8 mouse cellular contexts compared by ENCODE assay signal in genomic region chr19:32127180-32127850, GRCm38 (mm10). TPM values are rescaled to one million over a fixed set of nuclear protein-coding genes. Genes with fewer than 3 reads are reported as not detected.
DNase-seq lines count a peak whose midpoint lies in the region; ATAC-seq and TF ChIP-seq lines count a peak whose summit lies in the region.

No protein-coding gene starts in this region.

- 71% methylated on average over 10 of the region's 10 CpGs for WGBS in embryonic facial prominence, embryonic 11.5 days
- 73% methylated on average over 10 of the region's 10 CpGs for WGBS in embryonic facial prominence, embryonic 10.5 days
- WGBS in kidney, postnatal 0 days = 70% methylated on average over 10 of the region's 10 CpGs
- WGBS in stomach, embryonic 14.5 days = 72% methylated on average over 10 of the region's 10 CpGs

- H3K9ac ChIP-seq in embryonic facial prominence, embryonic 11.5 days (replicated peaks; ENCODE audit: low read length) = no peak overlapping the region
- H3K9ac ChIP-seq in kidney, postnatal 0 days (ENCODE audit: low read depth, low read length) = no peak overlapping the region
- no peak overlapping the region for H3K9ac ChIP-seq in stomach, embryonic 14.5 days (replicated peaks; ENCODE audit: low read depth, low read length)

- H3K27me3 ChIP-seq in embryonic facial prominence, embryonic 11.5 days (ENCODE audit: control insufficient read depth, insufficient read depth, low read length) = no peaks in the 10 kb centered on the region
- no peaks in the 10 kb centered on the region for H3K27me3 ChIP-seq in embryonic facial prominence, embryonic 10.5 days (replicated peaks; ENCODE audit: low read depth, poor library complexity, severe bottlenecking)
- H3K27me3 ChIP-seq in testis, adult 2 months (ENCODE audit: control insufficient read depth, insufficient read depth, low read length) = no peaks in the 10 kb centered on the region
- no peaks in the 10 kb centered on the region for H3K27me3 ChIP-seq in kidney, postnatal 0 days (ENCODE audit: insufficient read depth, low read length)
- no peaks in the 10 kb centered on the region for H3K27me3 ChIP-seq in stomach, embryonic 14.5 days (ENCODE audit: control insufficient read depth, insufficient read depth, low read length)

- TF ChIP-seq POLR2A in testis, adult 2 months (IDR thresholded peaks at IDR 0.05; ENCODE audit: control insufficient read depth, low read depth, low read length) = no peak

- ATAC-seq in embryonic facial prominence, embryonic 11.5 days (replicated peaks; ENCODE audit: insufficient number of reproducible peaks, low FRiP score, low TSS enrichment, low read depth) = no peak
- ATAC-seq in kidney, postnatal 0 days (replicated peaks; ENCODE audit: low FRiP score, low read depth) = peak; percentile 49; the same call in 1 of the 2 replicates
- peak; percentile 61; the same call in 1 of the 2 replicates for ATAC-seq in stomach, embryonic 14.5 days (ENCODE audit: insufficient number of reproducible peaks, insufficient read depth, low FRiP score, low read depth)

- H3K4me3 ChIP-seq in embryonic facial prominence, embryonic 11.5 days (ENCODE audit: low read depth, low read length) = no peak overlapping the region
- no peak overlapping the region for H3K4me3 ChIP-seq in embryonic facial prominence, embryonic 10.5 days
- H3K4me3 ChIP-seq in testis, adult 2 months (ENCODE audit: control insufficient read depth, low read depth, low read length) = no peak overlapping the region
- H3K4me3 ChIP-seq in kidney, postnatal 0 days (replicated peaks; ENCODE audit: low read depth, low read length) = no peak overlapping the region
- H3K4me3 ChIP-seq in stomach, embryonic 14.5 days (ENCODE audit: low read depth, low read length) = no peak overlapping the region

- no peaks in the 10 kb centered on the region for H3K9me3 ChIP-seq in embryonic facial prominence, embryonic 11.5 days (replicated peaks; ENCODE audit: control insufficient read depth, low read length)
- H3K9me3 ChIP-seq in embryonic facial prominence, embryonic 10.5 days = no peaks in the 10 kb centered on the region
- H3K9me3 ChIP-seq in kidney, postnatal 0 days (replicated peaks; ENCODE audit: low read length) = no peaks in the 10 kb centered on the region
- H3K9me3 ChIP-seq in stomach, embryonic 14.5 days (ENCODE audit: control insufficient read depth, low read depth, low read length) = no peaks in the 10 kb centered on the region

- TF ChIP-seq CTCF in testis, adult 2 months (IDR thresholded peaks at IDR 0.05; ENCODE audit: control insufficient read depth, insufficient read depth, insufficient replicate concordance, low read depth, low read length) = 0 out of 2 replicates have a peak, but pooled peaks have one; percentile 9
- TF ChIP-seq CTCF in kidney, postnatal 0 days (IDR thresholded peaks at IDR 0.05; ENCODE audit: low read depth) = peak; percentile 75

- DNase-seq in embryonic facial prominence, embryonic 11.5 days (ENCODE audit: low spot score) = peak; percentile 12
- DNase-seq in embryonic facial prominence, embryonic 10.5 days (ENCODE audit: low spot score) = no peak
- DNase-seq in testis, postnatal 10 days (ENCODE audit: low spot score) = no peak
- peak; percentile 49 for DNase-seq in kidney, postnatal 0 days (ENCODE audit: low spot score)
- no peak for DNase-seq in c-Kit-positive CD71-positive TER-119-positive erythroid progenitor cells, embryonic 14.5 days (ENCODE audit: low spot score)
- no peak for DNase-seq in spleen, postnatal 36 days (ENCODE audit: low spot score in 2 of 2)

- no peak overlapping the region for H3K4me2 ChIP-seq in embryonic facial prominence, embryonic 11.5 days (ENCODE audit: low read depth, low read length)
- H3K4me2 ChIP-seq in kidney, postnatal 0 days (ENCODE audit: low read length) = no peak overlapping the region
- no peak overlapping the region for H3K4me2 ChIP-seq in stomach, embryonic 14.5 days (replicated peaks; ENCODE audit: low read depth, low read length)

- no peaks in the 10 kb centered on the region for H3K4me1 ChIP-seq in embryonic facial prominence, embryonic 11.5 days (ENCODE audit: control insufficient read depth, insufficient read depth, low read length)
- H3K4me1 ChIP-seq in embryonic facial prominence, embryonic 10.5 days = peaks cover 16% of the 10 kb centered on the region
- H3K4me1 ChIP-seq in testis, adult 2 months (ENCODE audit: control insufficient read depth, insufficient read depth, low read length) = no peaks in the 10 kb centered on the region
- H3K4me1 ChIP-seq in kidney, postnatal 0 days (replicated peaks; ENCODE audit: insufficient read depth, low read length) = no peaks in the 10 kb centered on the region
- H3K4me1 ChIP-seq in stomach, embryonic 14.5 days (ENCODE audit: control insufficient read depth, insufficient read depth, low read length) = no peaks in the 10 kb centered on the region

- no peak overlapping the region for H3K27ac ChIP-seq in embryonic facial prominence, embryonic 11.5 days (replicated peaks; ENCODE audit: low read depth, low read length)
- no peak overlapping the region for H3K27ac ChIP-seq in embryonic facial prominence, embryonic 10.5 days (replicated peaks)
- no peak overlapping the region for H3K27ac ChIP-seq in testis, adult 2 months (ENCODE audit: control insufficient read depth, insufficient read depth, low read depth, low read length)
- no peak overlapping the region for H3K27ac ChIP-seq in kidney, postnatal 0 days
- H3K27ac ChIP-seq in stomach, embryonic 14.5 days (ENCODE audit: low read length) = no peak overlapping the region

- no peaks in the 10 kb centered on the region for H3K36me3 ChIP-seq in embryonic facial prominence, embryonic 11.5 days (replicated peaks; ENCODE audit: control insufficient read depth, insufficient read depth, low read depth, low read length)
- peaks cover 10% of the 10 kb centered on the region for H3K36me3 ChIP-seq in embryonic facial prominence, embryonic 10.5 days (replicated peaks)
- H3K36me3 ChIP-seq in testis, adult 2 months (ENCODE audit: control insufficient read depth, insufficient read depth, low read length) = no peaks in the 10 kb centered on the region
- H3K36me3 ChIP-seq in kidney, postnatal 0 days (ENCODE audit: insufficient read depth, low read length) = peaks cover 14% of the 10 kb centered on the region; the same call in 1 of the 2 replicates
- H3K36me3 ChIP-seq in stomach, embryonic 14.5 days (ENCODE audit: control insufficient read depth, insufficient read depth, low read length) = peaks cover 12% of the 10 kb centered on the region

RNA-seq across cellular contexts. Expression of gene Asah2, which starts 19.3 kb away (rescaled TPM):
- 1.1 and 1.2 TPM in 2 replicates for polyA plus RNA-seq in embryonic facial prominence, embryonic 11.5 days (2014; fragmentation: Nextera tagmentation; extraction: Ambion mirVana)
- 0.43 and 0.55 TPM in 2 replicates for polyA plus RNA-seq in embryonic facial prominence, embryonic 10.5 days (2016; fragmentation: Nextera tagmentation; extraction: Ambion mirVana)
- polyA plus RNA-seq in testis, adult 2 months (2012; rRNA removed) = 1.5 and 1.7 TPM in 2 replicates
- polyA plus RNA-seq in kidney, postnatal 0 days (2015; fragmentation: Nextera tagmentation; extraction: Ambion mirVana) = 2.0 and 2.2 TPM in 2 replicates
- 1.7 and 2.2 TPM in 2 replicates for polyA plus RNA-seq in stomach, embryonic 14.5 days (2014; fragmentation: Nextera tagmentation; extraction: Ambion mirVana)

Comparison
In these comparisons a context has a peak if more than half of its experiments do, and no peak if none do; other contexts are left out.
1. DNase-seq: peak in embryonic facial prominence, embryonic 11.5 days (single experiment) and kidney, postnatal 0 days (single experiment); none in embryonic facial prominence, embryonic 10.5 days (single experiment), testis, postnatal 10 days (single experiment), c-Kit-positive CD71-positive TER-119-positive erythroid progenitor cells, embryonic 14.5 days (single experiment) and spleen, postnatal 36 days (0 of 2).